Mouse (Mus musculus) hindbrain, postnatal 0 days (tissue): ENCODE measurements around the gene Spryd3. TPM values are rescaled to one million over a fixed set of nuclear protein-coding genes. Genes with fewer than 3 reads are reported as not detected.
A peak's percentile ranks its signal among the peaks of the same experiment; 100 is the strongest.

Source experiments
- ATAC-seq: fragments of 200-750 bp; cut with Nextera tagmentation; 2 replicates; pipeline ENCODE4 v1.8.0; 2017; ENCODE audit warnings: mild to moderate bottlenecking, moderate TSS enrichment, moderate library complexity
- DNase-seq: peaks from one replicate; pipeline ENCODE4 v3.0.0-alpha.2; 2015; ENCODE audit warnings: low spot score
- H3K27ac ChIP-seq: fragments of 300-500 bp; sonication (generic); 2 replicates; pipeline ENCODE4 v1.5.1; 2014; ENCODE audit warnings: mild to moderate bottlenecking
- H3K27me3 ChIP-seq: fragments of 300-500 bp; sonication (generic); 2 replicates; pipeline ENCODE4 v1.6.1; 2014; ENCODE audit warnings: low read length, mixed read lengths; ENCODE audit not compliant: insufficient read depth
- H3K36me3 ChIP-seq: fragments of 300-500 bp; sonication (generic); 2 replicates; pipeline ENCODE4 v1.6.1; 2014; ENCODE audit warnings: low read length, mixed read lengths; ENCODE audit not compliant: insufficient read depth
- H3K4me1 ChIP-seq: fragments of 300-500 bp; sonication (generic); 2 replicates; pipeline ENCODE4 v1.6.1; 2014; ENCODE audit warnings: antibody characterized with exemption, low read length, mixed read lengths; ENCODE audit not compliant: insufficient read depth
- H3K4me2 ChIP-seq: fragments of 300-500 bp; sonication (generic); 2 replicates; pipeline ENCODE4 v1.6.1; 2014; ENCODE audit warnings: low read depth, mild to moderate bottlenecking, low read length, moderate library complexity, mixed read lengths
- H3K4me3 ChIP-seq: fragments of 300-500 bp; sonication (generic); 2 replicates; pipeline ENCODE4 v1.5.1; 2014; ENCODE audit warnings: low read length
- H3K9ac ChIP-seq: fragments of 300-500 bp; sonication (generic); replicated peaks from 2 replicates; pipeline ENCODE4 v1.6.1; 2014; ENCODE audit warnings: mild to moderate bottlenecking, low read length, moderate library complexity, mixed read lengths
- H3K9me3 ChIP-seq: fragments of 300-500 bp; sonication (generic); 2 replicates; pipeline ENCODE4 v1.6.1; 2016; ENCODE audit warnings: low read length, mixed read lengths
- CTCF ChIP-seq: IDR thresholded peaks from 2 replicates; pipeline ENCODE4 v1.5.1; 2016; ENCODE audit warnings: antibody characterized with exemption, control low read depth, low read depth
- WGBS: fragments of 180-500 bp; shearing (Covaris S2); extraction: QIAGEN DNeasy Blood & Tissue Kit; methylation state at CpG from one replicate; pipeline ENCODE4 v1.1.7; 2014; 5-methylcytosine and 5-hydroxymethylcytosine counted together
- polyA plus RNA-seq: library from polyadenylated mRNA; unstranded; fragments of >200 nt; fragmentation: Nextera tagmentation; extraction: Ambion mirVana; gene quantifications from 2 replicates; pipeline ENCODE4 v1.2.1, GENCODE M21; 2015
- total RNA-seq: library from RNA; depleted of rRNA; stranded (reverse); fragments of >200 nt; gene quantifications from 2 replicates; pipeline ENCODE4 v1.2.3, GENCODE M21; 2014

Spryd3 gene
- total and polyA plus RNA-seq, 2 experiments from 2014 or later: 110 to 118 TPM

DNA sequence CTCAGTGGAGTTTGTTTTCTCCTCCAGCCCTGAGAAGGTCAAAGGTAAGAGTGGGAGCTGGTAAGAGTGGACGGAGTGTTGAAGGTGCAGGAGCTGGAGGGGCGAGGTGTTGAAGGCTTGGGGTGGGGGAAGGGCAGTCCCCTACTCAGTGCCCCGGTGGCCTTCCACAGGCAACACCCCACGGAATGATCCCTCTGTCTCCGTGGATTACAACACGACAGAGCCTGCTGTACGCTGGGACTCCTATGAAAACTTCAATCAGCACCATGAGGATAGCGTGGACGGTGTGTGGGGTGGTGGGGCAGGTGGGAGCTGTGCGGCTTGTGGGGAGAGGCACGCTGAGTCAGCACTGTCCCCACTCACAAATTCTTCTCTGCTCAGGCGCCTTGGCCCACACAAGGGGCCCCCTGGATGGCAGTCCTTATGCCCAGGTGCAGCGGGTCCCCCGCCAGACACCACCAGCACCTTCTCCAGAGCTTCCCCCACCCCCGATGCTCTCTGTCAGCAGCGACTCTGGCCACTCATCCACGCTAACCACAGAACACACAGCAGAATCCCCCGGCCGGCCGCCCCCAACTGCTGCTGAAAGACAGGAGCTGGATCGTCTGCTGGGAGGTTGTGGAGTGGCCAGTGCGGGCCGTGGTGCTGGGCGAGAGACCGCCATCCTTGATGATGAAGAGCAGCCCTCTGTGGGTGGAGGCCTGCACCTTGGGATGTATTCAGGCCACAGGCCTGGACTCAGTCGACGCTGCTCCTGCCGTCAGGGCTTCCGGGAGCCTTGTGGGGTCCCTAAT, 25.1 kb downstream of the Spryd3 start:
- Histone ChIP-seq H3K4me1 (peaks cover 13% of the 10 kb centered on the region; the same call in 1 of the 2 replicates), H3K4me2 (no peak overlapping the region), H3K9me3 (no peaks in the 10 kb centered on the region), H3K9ac (no peak overlapping the region), H3K27me3 (no peaks in the 10 kb centered on the region), H3K27ac (no peak overlapping the region), H3K36me3 (no peaks in the 10 kb centered on the region; the same call in 1 of the 2 replicates), H3K4me3 (no peak overlapping the region)
- TF ChIP-seq CTCF: no peak
- DNase-seq (no peak), ATAC-seq (no peak)
- 77% methylated on average over 29 of the region's 29 CpGs for WGBS

DNA sequence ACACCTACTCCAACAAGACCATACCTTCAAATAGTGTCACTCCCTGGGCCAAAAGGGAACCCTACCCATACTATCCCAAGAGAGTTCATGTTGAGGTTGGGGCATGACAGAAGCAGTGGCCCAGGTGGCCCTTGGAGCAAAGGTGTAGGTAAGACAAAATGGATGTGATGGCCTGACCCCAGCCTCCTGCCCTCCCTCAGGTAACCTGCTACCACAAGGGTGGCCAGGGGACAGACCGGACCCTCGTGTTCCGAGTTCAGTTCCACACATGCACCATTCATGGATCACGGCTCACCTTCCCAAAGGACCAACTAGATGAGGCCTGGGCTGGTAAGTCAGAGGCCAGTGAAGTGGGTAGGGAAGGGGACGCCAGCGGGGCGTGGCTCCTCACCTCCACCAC, 25.8 kb downstream of the Spryd3 start:
- WGBS: 94% methylated on average over 7 of the region's 7 CpGs

DNA sequence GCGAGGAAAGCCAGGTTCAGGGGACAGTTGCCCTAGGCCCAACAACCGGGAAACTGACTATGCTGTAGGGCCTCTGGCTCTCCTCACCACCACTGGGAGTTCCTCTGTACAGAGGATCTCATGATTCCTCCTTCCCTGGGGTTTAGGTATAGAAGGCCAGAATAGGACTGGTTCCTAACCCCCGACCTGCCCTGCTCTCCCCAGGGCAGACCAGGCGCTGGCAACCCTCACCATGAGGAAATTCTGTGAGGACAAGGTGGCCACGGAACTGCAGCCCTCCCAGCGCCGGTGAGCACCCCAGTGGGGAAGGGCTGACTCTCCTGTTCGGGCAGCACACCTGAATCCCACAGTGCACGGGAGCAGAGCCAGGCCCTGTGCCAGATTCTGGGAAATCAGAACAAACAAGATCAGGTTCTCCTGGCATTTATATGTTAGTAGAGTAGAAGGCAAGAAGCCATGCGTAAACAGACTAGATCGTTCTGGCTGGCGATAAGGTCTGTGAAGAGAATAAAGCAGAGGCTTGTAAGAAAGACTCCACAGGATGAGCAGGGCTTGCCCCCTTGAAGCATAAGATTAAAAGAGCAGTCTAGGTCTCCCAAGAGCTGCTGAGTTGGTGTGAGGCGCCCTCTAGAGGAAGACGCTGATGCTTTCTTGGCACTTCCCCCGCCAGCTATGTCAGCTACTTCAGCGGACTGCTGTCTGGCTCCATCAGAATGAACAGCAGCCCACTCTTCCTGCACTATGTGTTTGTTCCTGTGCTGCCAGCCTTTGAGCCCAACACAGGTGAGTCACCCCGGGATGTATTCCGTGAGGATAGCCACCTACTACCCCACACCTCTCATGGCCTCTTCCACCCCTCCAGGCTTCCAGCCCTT, 27.1 kb downstream of the Spryd3 start:
- Histone ChIP-seq H3K27me3 (no peaks in the 10 kb centered on the region), H3K9ac (no peak overlapping the region), H3K9me3 (no peaks in the 10 kb centered on the region), H3K4me2 (no peak overlapping the region), H3K27ac (peak overlapping the region; percentile 22; the same call in 1 of the 2 replicates), H3K36me3 (no peaks in the 10 kb centered on the region), H3K4me3 (no peak overlapping the region), H3K4me1 (peaks cover 15% of the 10 kb centered on the region)
- TF ChIP-seq CTCF: peak; percentile 82
- DNase-seq (peak; percentile 90), ATAC-seq (peak; percentile 50)
- WGBS: 44% methylated on average over 18 of the region's 18 CpGs

More for the DNA sequence above, 25.8 kb downstream of the Spryd3 start:
- no peak overlapping the region for H3K9ac ChIP-seq
- H3K27ac ChIP-seq: no peak overlapping the region
- H3K36me3 ChIP-seq: no peaks in the 10 kb centered on the region; the same call in 1 of the 2 replicates
- H3K27me3 ChIP-seq: no peaks in the 10 kb centered on the region
- TF ChIP-seq CTCF: no peak
- H3K4me3 ChIP-seq: no peak overlapping the region
- no peak for DNase-seq
- H3K4me1 ChIP-seq: peaks cover 13% of the 10 kb centered on the region
- H3K4me2 ChIP-seq: no peak overlapping the region
- ATAC-seq: no peak
- H3K9me3 ChIP-seq: no peaks in the 10 kb centered on the region

DNA sequence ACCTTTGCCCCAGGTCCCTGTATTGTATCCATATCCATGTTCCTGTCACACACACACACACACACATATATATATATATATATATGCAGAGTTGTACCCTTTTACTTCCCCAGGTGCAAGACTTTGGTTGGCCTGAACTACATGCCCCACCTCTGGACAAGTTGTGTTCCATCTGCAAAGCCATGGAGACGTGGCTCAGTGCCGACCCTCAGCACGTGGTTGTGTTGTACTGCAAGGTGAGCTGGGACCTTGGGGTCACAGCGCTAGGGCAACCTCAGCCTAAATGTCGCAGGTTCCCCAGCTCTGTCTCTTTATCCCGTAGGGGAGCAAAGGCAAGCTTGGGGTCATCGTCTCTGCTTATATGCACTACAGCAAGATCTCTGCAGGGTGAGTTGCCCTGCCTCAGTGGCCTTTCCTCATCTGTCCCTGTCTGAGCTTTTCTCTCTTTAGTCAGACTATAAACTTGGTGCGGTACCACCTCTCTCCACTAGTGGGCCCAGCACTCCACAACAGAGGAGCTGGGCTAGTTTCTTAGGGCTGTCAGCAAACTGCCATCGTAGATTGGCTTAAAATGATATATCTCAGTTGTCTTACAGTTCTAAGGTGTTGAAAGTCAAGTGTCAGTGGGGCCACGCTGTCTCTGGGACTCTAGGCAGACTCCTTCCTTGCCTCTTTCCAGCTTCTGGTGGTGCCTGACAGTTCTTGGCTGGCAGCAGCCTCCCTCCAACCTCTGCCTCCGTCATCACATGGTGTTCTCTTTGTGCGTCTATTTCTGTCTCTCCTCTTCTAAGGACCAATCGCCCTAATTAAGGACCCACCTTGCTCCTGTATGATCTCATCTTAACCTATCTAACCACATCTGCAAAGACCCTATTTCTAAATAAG, 28.1 kb downstream of the Spryd3 start:
- H3K4me3 ChIP-seq: no peak overlapping the region; the same call in 1 of the 2 replicates
- ATAC-seq: no peak

DNA sequence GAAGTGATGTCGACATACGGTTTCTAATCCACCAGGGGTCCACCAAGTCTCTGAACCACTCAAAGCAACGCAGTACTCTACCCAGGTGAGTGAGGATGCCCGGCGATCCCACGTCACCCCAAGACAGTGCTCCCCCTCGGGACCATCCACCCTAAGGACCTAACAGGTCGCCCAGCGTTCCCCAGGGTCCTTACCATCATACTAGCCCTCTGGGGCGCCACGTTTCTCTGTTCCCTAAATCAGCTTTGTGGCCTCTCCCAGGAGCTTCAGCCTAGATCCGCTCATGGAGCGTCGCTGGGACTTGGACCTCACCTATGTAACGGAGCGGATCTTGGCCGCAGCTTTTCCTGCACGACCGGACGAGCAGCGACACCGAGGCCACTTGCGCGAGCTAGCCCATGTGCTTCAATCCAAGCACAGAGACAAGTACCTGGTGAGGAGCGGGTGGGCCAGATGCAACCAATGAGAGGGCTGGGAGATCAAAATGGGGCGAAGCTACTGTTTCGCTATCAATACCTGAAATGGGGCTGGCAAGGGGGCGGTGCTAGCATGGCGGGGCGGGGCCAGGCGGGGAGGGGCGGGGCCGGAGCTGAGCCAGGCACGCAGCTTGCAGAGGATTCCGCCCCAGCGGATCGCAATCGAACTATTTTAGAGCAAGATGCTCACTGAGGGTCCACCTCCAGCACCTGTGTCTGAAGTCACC, 29.1 kb downstream of the Spryd3 start:
- Histone ChIP-seq H3K27me3 (no peaks in the 10 kb centered on the region), H3K9ac (peak overlapping the region; percentile 33; the same call in 1 of the 2 replicates), H3K27ac (no peak overlapping the region), H3K9me3 (no peaks in the 10 kb centered on the region), H3K4me2 (peak overlapping the region; percentile 64), H3K4me1 (peaks cover 29% of the 10 kb centered on the region), H3K4me3 (peak overlapping the region; percentile 35), H3K36me3 (no peaks in the 10 kb centered on the region)
- DNase-seq: peak; percentile 54
- 0 out of 2 replicates have a peak, but pooled peaks have one; percentile 8 for ATAC-seq
- no peak for TF ChIP-seq CTCF
- 9% methylated on average over 38 of the region's 38 CpGs for WGBS

More for the DNA sequence above, 28.1 kb downstream of the Spryd3 start:
- WGBS: 37% methylated on average over 13 of the region's 13 CpGs
- Histone ChIP-seq H3K4me1 (peaks cover 24% of the 10 kb centered on the region), H3K9me3 (no peaks in the 10 kb centered on the region), H3K36me3 (no peaks in the 10 kb centered on the region), H3K27me3 (no peaks in the 10 kb centered on the region), H3K9ac (no peak overlapping the region), H3K27ac (no peak overlapping the region), H3K4me2 (peak overlapping the region; percentile 64)
- peak; percentile 93 for TF ChIP-seq CTCF
- peak; percentile 84 for DNase-seq
